Mouse (Mus musculus): ENCODE measurements around the gene Hist1h4h.
"Not testable (repeated sequence)": the region's sequence is repeated elsewhere in the genome, so short reads cannot be mapped to it uniquely, and the experiment has no call there.

GRCm38 (mm10) chr13:23535137-23536075, 4.6 kb downstream of the Hist1h4h start, which contains the start of gene Hist1h3g:
- TF ChIP-seq SMC3 (IDR thresholded peaks at IDR 0.05; ENCODE audit: low read depth, low read length); USF2 (IDR thresholded peaks at IDR 0.05; ENCODE audit: borderline replicate concordance in 1 of 2, insufficient read depth in 1 of 2, low read depth in 1 of 2, low read length in 2 of 2); RAD21 (IDR thresholded peaks at IDR 0.05; ENCODE audit: low read depth, low read length); MXI1 (IDR thresholded peaks at IDR 0.05; ENCODE audit: low read depth, low read length); ELF1 (IDR thresholded peaks at IDR 0.05; ENCODE audit: low read depth, low read length): not testable (repeated sequence)
- peak; percentile 98 for TF ChIP-seq POLR2A (IDR thresholded peaks at IDR 0.05; ENCODE audit: control insufficient read depth in 1 of 2, insufficient read depth in 1 of 2, low read depth in 1 of 2, low read length in 2 of 2, poor library complexity in 1 of 2)
